Mouse (Mus musculus) layer of hippocampus, adult 2 months (tissue): ENCODE results near the gene Fam222a. TPM values are rescaled to one million over a fixed set of nuclear protein-coding genes. Genes with fewer than 3 reads are reported as not detected.

Experiments
- DNase-seq, 2 experiments: peaks; one replicate each; pipeline ENCODE4 v3.0.0; 2022; ENCODE audit warnings: low spot score in 2 of 2
- H3K27ac ChIP-seq: fragments of 200-600 bp; 2 replicates; pipeline ENCODE4 v1.8.1; 2022
- H3K4me3 ChIP-seq: fragments of 200-600 bp; 2 replicates; pipeline ENCODE4 v1.8.1; 2022; ENCODE audit warnings: mild to moderate bottlenecking
- CTCF ChIP-seq: fragments of 200-600 bp; conservative IDR thresholded peaks from 2 replicates; pipeline ENCODE4 v1.8.1; 2022; ENCODE audit warnings: antibody characterized with exemption, mild to moderate bottlenecking, moderate library complexity
- long read RNA-seq, 2 experiments: library from polyadenylated mRNA; stranded (forward); transcript quantifications; one replicate each; pipeline ENCODE4 v2.0.0; 2021; ENCODE audit warnings: borderline mapping rate in 2 of 2
- total RNA-seq, 2 experiments: library from RNA; stranded (reverse); gene quantifications; 2 replicates each; pipeline ENCODE4 v1.2.3; 2021

Gene Fam222a
- 1 to 10 TPM; 3.5 to 4.1 TPM for total RNA-seq
- long read RNA-seq, experiment 1, partial matches to known transcripts, result 0 of 1 reads
- long read RNA-seq, experiment 1, other reads (novel, unspliced or antisense), result 0 of 1 reads
- long read RNA-seq, experiment 2, partial matches to known transcripts, result 0 of 2 reads
- long read RNA-seq, experiment 2, other reads (novel, unspliced or antisense), result 0 of 2 reads

GRCm38 (mm10) chr5:114567565-114568197, at the start of gene Fam222a:
Gene Fam222a, plus strand, starts transcription at chr5:114568016.
- Histone ChIP-seq H3K4me3 (peak within 1 kb of the TSS; percentile 64), H3K27ac (peak within 1 kb of the TSS; percentile 82)
- peak; percentile 81 for TF ChIP-seq CTCF
- peak in 1 of 2 experiments; percentile 47 for DNase-seq

- TF ChIP-seq CTCF, result no peak
- DNase-seq, result no peak
- H3K27ac ChIP-seq, result no peak overlapping the region
- no peak overlapping the region for H3K4me3 ChIP-seq
Observed at GRCm38 (mm10) chr5:114528355-114528754, 39.5 kb upstream of the Fam222a start.

DNA sequence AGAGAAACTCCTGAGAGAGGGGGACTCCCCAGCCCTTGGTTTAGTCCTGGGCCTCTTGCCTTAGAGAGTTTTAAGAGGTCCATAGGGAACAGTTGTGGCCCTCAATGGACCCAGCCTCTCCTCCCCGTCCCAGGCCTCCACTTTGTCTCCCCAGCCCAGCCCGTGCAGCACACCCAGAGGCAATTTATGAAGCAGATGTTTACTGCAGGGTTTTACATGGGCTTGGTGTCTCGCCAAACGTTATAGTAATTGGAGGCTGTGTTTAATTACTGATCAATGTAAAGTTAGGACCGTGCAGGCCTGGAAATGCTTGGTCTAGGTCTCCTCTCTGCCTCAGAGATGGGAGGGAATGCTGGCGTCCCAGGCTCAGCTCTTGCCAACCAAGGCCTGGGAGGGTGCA, 37.5 kb upstream of the Fam222a start:
- Histone ChIP-seq H3K4me3 (no peak overlapping the region), H3K27ac (no peak overlapping the region)
- no peak for DNase-seq
- no peak for TF ChIP-seq CTCF

GRCm38 (mm10) chr5:114532055-114532454, 35.8 kb upstream of the Fam222a start:
- TF ChIP-seq CTCF, result no peak
- no peak for DNase-seq
- no peak overlapping the region for H3K27ac ChIP-seq

DNA sequence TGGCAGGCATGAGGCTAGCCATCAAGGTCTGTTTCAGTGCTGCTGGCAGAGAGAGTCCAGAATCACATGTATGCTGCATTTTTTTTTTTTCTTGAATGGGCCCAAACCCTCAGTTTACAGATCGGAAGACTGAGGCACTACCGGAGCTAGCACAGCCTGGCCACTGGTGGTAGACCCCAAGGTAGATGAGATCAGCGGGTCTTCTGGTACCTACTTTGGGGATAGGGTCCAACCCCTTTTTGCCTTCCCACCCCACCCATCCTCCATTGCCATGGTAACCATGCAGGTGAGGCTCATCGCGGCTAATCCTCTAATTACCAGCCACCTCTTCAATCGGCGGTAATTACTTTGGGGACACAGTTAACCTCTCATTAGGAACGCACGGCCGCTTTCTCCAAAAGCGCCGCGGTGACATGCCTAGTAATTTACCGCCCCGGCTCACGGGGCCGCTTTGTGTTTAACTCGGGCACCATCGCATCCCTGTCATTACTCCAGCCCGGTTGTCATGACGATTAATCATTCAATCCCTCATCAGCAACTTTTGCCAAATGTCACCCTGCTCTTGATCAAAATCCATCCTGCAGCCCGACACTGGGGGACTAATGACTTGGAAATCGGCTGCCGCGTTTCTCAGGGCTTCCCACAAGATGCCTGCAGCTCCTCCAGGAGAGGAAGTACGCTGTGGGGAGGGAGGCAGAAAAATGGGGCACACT, 30.4 kb upstream of the Fam222a start:
- Histone ChIP-seq H3K27ac (no peak overlapping the region), H3K4me3 (peak overlapping the region; percentile 22; the same call in 1 of the 2 replicates)
- DNase-seq, result peak in 1 of 2 experiments; percentile 12
- no peak for TF ChIP-seq CTCF

More at GRCm38 (mm10) chr5:114532055-114532454, 35.8 kb upstream of the Fam222a start:
- H3K4me3 ChIP-seq, result no peak overlapping the region

- H3K27ac ChIP-seq, result no peak overlapping the region
- no peak for TF ChIP-seq CTCF
- no peak for DNase-seq
- H3K4me3 ChIP-seq, result no peak overlapping the region; the same call in 1 of the 2 replicates
Observed at GRCm38 (mm10) chr5:114538021-114538405, 29.8 kb upstream of the Fam222a start.

GRCm38 (mm10) chr5:114538752-114539151, 29.1 kb upstream of the Fam222a start:
- TF ChIP-seq CTCF, result no peak
- Histone ChIP-seq H3K4me3 (no peak overlapping the region), H3K27ac (no peak overlapping the region)
- DNase-seq, result peak in 1 of 2 experiments; percentile 13

DNA sequence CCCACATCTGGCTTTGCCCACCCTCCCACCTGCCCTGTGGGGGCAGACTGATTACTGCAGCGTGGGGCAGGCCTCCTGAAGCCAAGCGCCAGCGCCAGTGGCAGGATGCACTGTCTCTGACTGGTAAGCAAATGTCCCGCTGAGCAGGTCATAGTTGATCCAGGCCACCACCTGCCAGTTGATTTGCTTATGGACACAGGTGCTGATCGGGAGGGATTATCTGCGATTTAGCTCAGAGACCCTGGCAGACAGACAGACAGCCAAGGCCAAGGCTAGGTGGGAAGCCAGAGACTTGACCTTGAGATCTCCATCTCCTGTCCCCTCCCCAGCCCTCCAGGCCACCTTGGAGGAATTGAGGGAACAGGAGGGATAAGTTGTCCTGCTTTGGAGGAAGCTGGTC, 28.1 kb upstream of the Fam222a start:
- Histone ChIP-seq H3K4me3 (no peak overlapping the region), H3K27ac (no peak overlapping the region)
- DNase-seq, result no peak
- TF ChIP-seq CTCF, result no peak

DNA sequence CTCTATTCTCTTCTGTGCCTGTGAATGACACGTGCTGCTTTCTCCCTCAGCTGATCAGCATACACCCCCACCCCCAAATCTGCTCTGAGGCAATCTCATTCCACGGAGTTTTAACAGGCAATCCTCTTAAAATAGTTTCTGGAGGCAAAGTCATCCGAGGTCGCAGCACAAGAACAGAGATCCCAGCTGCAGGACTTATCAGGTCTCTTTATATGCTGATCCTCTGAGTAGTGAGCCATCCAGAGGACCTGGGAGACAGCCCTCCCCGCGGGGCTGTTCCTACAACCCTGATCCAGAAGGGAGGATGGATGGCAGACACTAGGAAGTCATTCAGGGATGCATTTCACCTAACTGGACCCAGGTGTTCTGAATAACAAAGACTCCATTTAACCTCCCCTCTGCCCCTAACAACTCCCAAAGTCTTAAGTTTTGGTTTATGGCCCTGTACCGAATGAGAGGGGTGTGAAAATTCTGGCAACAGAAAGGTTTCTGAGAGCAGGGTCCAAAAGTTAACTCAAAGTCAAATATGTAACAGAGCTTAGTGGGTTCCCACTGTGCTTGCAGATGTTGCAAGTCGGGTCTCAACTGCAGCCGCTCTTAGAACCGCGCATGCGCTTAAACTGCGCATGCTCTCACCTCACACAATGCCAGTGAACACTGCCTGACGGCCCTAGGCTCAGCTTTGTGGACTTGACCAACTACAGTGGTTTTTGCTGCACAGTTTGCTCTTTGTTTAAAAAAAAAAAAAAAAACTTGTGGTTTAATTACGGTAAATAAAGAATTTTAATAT, 26.0 kb upstream of the Fam222a start:
- Histone ChIP-seq H3K4me3 (no peak overlapping the region), H3K27ac (no peak overlapping the region)
- no peak for TF ChIP-seq CTCF
- DNase-seq, result no peak

DNA sequence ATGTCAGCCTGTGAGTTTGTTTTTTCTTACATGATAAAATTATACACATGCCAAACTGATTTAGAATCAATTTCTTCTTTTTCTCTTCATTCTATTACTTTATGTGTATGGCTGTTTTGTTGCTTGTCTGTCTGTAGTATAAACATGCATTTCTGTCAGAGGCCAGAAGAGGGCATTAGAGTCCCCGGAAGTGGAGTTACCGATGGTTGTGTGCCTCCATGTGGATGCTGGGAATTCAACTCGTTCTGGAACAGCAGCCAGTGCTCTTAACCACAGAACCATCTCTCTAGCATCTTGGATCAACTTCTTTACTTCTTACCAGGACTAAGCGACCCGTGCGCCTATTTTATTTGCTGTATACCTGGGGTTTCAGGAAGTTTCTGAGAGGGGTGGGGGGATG, 24.2 kb upstream of the Fam222a start:
- no peak for DNase-seq
- Histone ChIP-seq H3K27ac (no peak overlapping the region), H3K4me3 (no peak overlapping the region)
- peak; percentile 20 for TF ChIP-seq CTCF

DNA sequence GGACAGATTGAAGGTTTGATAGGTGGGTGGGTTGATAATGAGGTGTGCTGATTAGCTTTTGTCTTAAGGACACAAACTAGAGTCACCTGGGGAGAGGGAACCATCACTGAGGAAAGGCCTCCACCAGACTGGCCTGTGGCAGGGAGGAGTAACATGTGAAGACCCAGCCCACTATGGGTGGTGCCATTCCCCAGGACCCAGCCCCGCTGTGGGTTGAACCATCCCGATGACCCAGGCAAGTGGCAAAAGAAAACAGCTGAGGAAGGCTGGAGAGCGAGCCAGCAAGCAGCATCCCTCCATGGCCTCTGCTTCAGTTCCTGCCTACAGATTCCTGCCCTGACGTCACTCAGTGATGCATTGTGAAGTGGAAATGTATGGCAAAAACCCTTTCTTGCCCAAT, 23.6 kb upstream of the Fam222a start:
- no peak for TF ChIP-seq CTCF
- no peak overlapping the region for H3K27ac ChIP-seq
- DNase-seq, result no peak
- H3K4me3 ChIP-seq, result no peak overlapping the region

DNA sequence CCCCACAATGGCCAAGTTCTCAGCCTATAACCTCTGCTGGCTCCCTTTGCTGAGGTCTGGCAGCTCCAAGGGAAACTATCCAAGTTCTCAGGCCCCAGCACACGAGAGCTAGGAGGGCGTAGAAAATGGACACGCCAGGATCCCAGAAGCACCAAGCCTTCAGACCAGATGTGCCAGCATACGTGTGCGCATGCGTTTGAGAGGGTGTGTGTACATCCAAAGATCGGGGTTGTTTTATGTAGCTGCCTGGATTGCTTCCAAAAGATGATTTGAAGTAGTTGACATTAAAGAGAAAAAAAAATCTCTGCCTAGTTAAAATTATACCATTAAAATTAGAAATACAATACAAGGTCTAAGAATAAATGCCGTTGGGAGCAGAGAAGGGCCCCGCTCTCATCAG, 22.7 kb upstream of the Fam222a start:
- no peak for TF ChIP-seq CTCF
- H3K4me3 ChIP-seq, result no peak overlapping the region

GRCm38 (mm10) chr5:114548976-114549375, 18.8 kb upstream of the Fam222a start:
- H3K27ac ChIP-seq, result no peak overlapping the region
- no peak for DNase-seq
- no peak for TF ChIP-seq CTCF
- no peak overlapping the region for H3K4me3 ChIP-seq

More for the DNA sequence above, 22.7 kb upstream of the Fam222a start:
- no peak overlapping the region for H3K27ac ChIP-seq
- DNase-seq, result no peak
